Mouse (Mus musculus) heart, postnatal 36 days (tissue): ENCODE data around the gene Usp46. TPM values are rescaled to one million over a fixed set of nuclear protein-coding genes. Genes with fewer than 3 reads are reported as not detected.

ENCODE experiments used
- DNase-seq, 2 experiments: peaks; one replicate each; pipeline ENCODE4 v3.0.0; 2021 to 2022
- intact Hi-C: fragments of 180-260 bp; cut with DNase I; formaldehyde crosslinking; loops from one replicate; pipeline ENCODE4 v1.15.1; 2025
- total RNA-seq, 2 experiments: library from RNA; stranded (reverse); gene quantifications; 2 replicates each; pipeline ENCODE4 v1.2.3; 2021

Gene Usp46
- 10 to 100 TPM; 35.1 TPM for total RNA-seq

- peak; percentile 92 for DNase-seq
- intact Hi-C loops: loop anchor here (1.0 to 10.0 kb wide), 7 partner anchors 19 to 573 kb away; no protein-coding TSS in a partner anchor
Observed at GRCm38 (mm10) chr5:74067831-74068713, at the start of gene Usp46. Gene Usp46, minus strand, starts transcription at chr5:74068431.

- DNase-seq: no peak
- intact Hi-C loops: no loop called here
Observed at GRCm38 (mm10) chr5:74113961-74114689, 45.9 kb upstream of the Usp46 start.

GRCm38 (mm10) chr5:74105445-74105844 lies 37.2 kb upstream of the Usp46 start:
- DNase-seq: no peak
- intact Hi-C loops: no loop called here

GRCm38 (mm10) chr5:74101761-74102160 lies 33.5 kb upstream of the Usp46 start:
- intact Hi-C loops: no loop called here
- DNase-seq: no peak

GRCm38 (mm10) chr5:74099046-74099445 lies 30.8 kb upstream of the Usp46 start:
- no peak for DNase-seq
- intact Hi-C loops: loop anchor here (10.0 kb wide), 1 partner anchor 244 kb away; no protein-coding TSS in a partner anchor

GRCm38 (mm10) chr5:74097854-74098220 lies 29.6 kb upstream of the Usp46 start:
- no peak for DNase-seq
- intact Hi-C loops: loop anchor here (2.0 to 10.0 kb wide), 2 partner anchors 27 to 243 kb away; no protein-coding TSS in a partner anchor

- intact Hi-C loops: loop anchor here (2.0 to 10.0 kb wide), 2 partner anchors 28 to 242 kb away; no protein-coding TSS in a partner anchor
- DNase-seq: no peak
Observed at GRCm38 (mm10) chr5:74097116-74097853, 29.1 kb upstream of the Usp46 start.

GRCm38 (mm10) chr5:74096060-74096459 lies 27.8 kb upstream of the Usp46 start:
- intact Hi-C loops: loop anchor here (2.0 to 10.0 kb wide), 2 partner anchors 29 to 241 kb away; no protein-coding TSS in a partner anchor
- no peak for DNase-seq

GRCm38 (mm10) chr5:74095611-74096010 lies 27.4 kb upstream of the Usp46 start:
- no peak for DNase-seq
- intact Hi-C loops: loop anchor here (2.0 to 10.0 kb wide), 2 partner anchors 29 to 241 kb away; no protein-coding TSS in a partner anchor

GRCm38 (mm10) chr5:74094841-74095437 lies 26.7 kb upstream of the Usp46 start:
- no peak for DNase-seq
- intact Hi-C loops: loop anchor here (10.0 kb wide), 1 partner anchor 240 kb away; no protein-coding TSS in a partner anchor

GRCm38 (mm10) chr5:74093556-74094428 lies 25.6 kb upstream of the Usp46 start:
- intact Hi-C loops: loop anchor here (1.0 to 10.0 kb wide), 3 partner anchors 103 to 239 kb away; no protein-coding TSS in a partner anchor
- no peak for DNase-seq

- peak; percentile 88 to 89 for DNase-seq
- intact Hi-C loops: loop anchor here (1.0 to 10.0 kb wide), 4 partner anchors 25 to 238 kb away; partner anchors contain the start of gene Usp46
Observed at GRCm38 (mm10) chr5:74092833-74093555, 24.8 kb upstream of the Usp46 start.

GRCm38 (mm10) chr5:74092481-74092832 lies 24.2 kb upstream of the Usp46 start:
- intact Hi-C loops: loop anchor here (1.0 to 10.0 kb wide), 3 partner anchors 24 to 238 kb away; partner anchors contain the start of gene Usp46

GRCm38 (mm10) chr5:74089643-74090042 lies 21.4 kb upstream of the Usp46 start:
- intact Hi-C loops: loop anchor here (10.0 kb wide), 1 partner anchor 235 kb away; no protein-coding TSS in a partner anchor
- DNase-seq: no peak

More at GRCm38 (mm10) chr5:74092481-74092832, 24.2 kb upstream of the Usp46 start:
- DNase-seq: no peak

- no peak for DNase-seq
- intact Hi-C loops: no loop called here
Observed at GRCm38 (mm10) chr5:74081756-74082155, 13.5 kb upstream of the Usp46 start.

GRCm38 (mm10) chr5:74078861-74079615 lies 10.8 kb upstream of the Usp46 start:
- no peak for DNase-seq
- intact Hi-C loops: no loop called here

- no peak for DNase-seq
- intact Hi-C loops: no loop called here
Observed at GRCm38 (mm10) chr5:74078400-74078799, 10.2 kb upstream of the Usp46 start.
